Mouse (Mus musculus) neural tube, embryonic 11.5 days (tissue): ENCODE measurements around the gene Timp2. TPM values are rescaled to one million over a fixed set of nuclear protein-coding genes. Genes with fewer than 3 reads are reported as not detected.

Experiments
- ATAC-seq: fragments of 200-750 bp; cut with Nextera tagmentation; 2 replicates; pipeline ENCODE4 v1.8.0; 2017; ENCODE audit warnings: moderate number of reproducible peaks, mild to moderate bottlenecking, moderate TSS enrichment, moderate library complexity; ENCODE audit not compliant: insufficient read depth, low FRiP score, low TSS enrichment
- DNase-seq: peaks from one replicate; pipeline ENCODE4 v3.0.0-alpha.2; 2015; ENCODE audit warnings: low spot score
- H3K27ac ChIP-seq: fragments of 300-500 bp; sonication (generic); 2 replicates; pipeline ENCODE4 v1.5.1; 2014; ENCODE audit warnings: low read depth, mild to moderate bottlenecking, low read length
- H3K27me3 ChIP-seq: fragments of 300-500 bp; sonication (generic); 2 replicates; pipeline ENCODE4 v1.6.1; 2014; ENCODE audit warnings: mild to moderate bottlenecking, low read length, mixed read lengths; ENCODE audit not compliant: control insufficient read depth, insufficient read depth
- H3K36me3 ChIP-seq: fragments of 300-500 bp; sonication (generic); 2 replicates; pipeline ENCODE4 v1.6.1; 2014; ENCODE audit warnings: mild to moderate bottlenecking, low read length, moderate library complexity, mixed read lengths; ENCODE audit not compliant: control insufficient read depth, insufficient read depth
- H3K4me1 ChIP-seq: fragments of 300-500 bp; sonication (generic); 2 replicates; pipeline ENCODE4 v1.6.1; 2014; ENCODE audit warnings: low read length, mixed read lengths; ENCODE audit not compliant: control insufficient read depth, insufficient read depth
- H3K4me2 ChIP-seq: fragments of 300-500 bp; sonication (generic); 2 replicates; pipeline ENCODE4 v1.6.1; 2014; ENCODE audit warnings: low read depth, mild to moderate bottlenecking, moderate library complexity
- H3K4me3 ChIP-seq: fragments of 300-500 bp; sonication (generic); 2 replicates; pipeline ENCODE4 v1.5.1; 2014; ENCODE audit warnings: low read depth, low read length
- H3K9ac ChIP-seq: fragments of 300-500 bp; sonication (generic); 2 replicates; pipeline ENCODE4 v1.6.1; 2014; ENCODE audit warnings: mild to moderate bottlenecking, low read length
- H3K9me3 ChIP-seq: fragments of 300-500 bp; sonication (generic); 2 replicates; pipeline ENCODE4 v1.6.1; 2016; ENCODE audit warnings: low read length; ENCODE audit not compliant: control insufficient read depth
- WGBS: fragments of 180-500 bp; shearing (Covaris S2); extraction: QIAGEN DNeasy Blood & Tissue Kit; methylation state at CpG from one replicate; pipeline ENCODE4 v1.1.7; 2014; 5-methylcytosine and 5-hydroxymethylcytosine counted together
- polyA plus RNA-seq: library from polyadenylated mRNA; unstranded; fragments of >200 nt; fragmentation: Nextera tagmentation; extraction: Ambion mirVana; gene quantifications from 2 replicates; pipeline ENCODE4 v1.2.1, GENCODE M21; 2014

Gene Timp2
- polyA plus RNA-seq, 1 experiment from 2014 or later: 46.4 TPM

GRCm38 (mm10) chr11:118253447-118254158 is 101.9 kb downstream of the Timp2 start:
- 0 out of 2 replicates have a peak, but pooled peaks cover 2% of the 10 kb centered on the region for H3K4me1 ChIP-seq
- DNase-seq: no peak
- no peak overlapping the region for H3K4me2 ChIP-seq
- no peaks in the 10 kb centered on the region for H3K9me3 ChIP-seq
- no peak overlapping the region for H3K27ac ChIP-seq
- 85% methylated on average over 7 of the region's 7 CpGs for WGBS
- H3K27me3 ChIP-seq: no peaks in the 10 kb centered on the region
- no peak for ATAC-seq
- H3K36me3 ChIP-seq: peaks cover 7% of the 10 kb centered on the region; the same call in 1 of the 2 replicates
- H3K4me3 ChIP-seq: no peak overlapping the region
- H3K9ac ChIP-seq: no peak overlapping the region

Other genes starting within 250 kb of the Timp2 start
- gene Dnah17, start 225.1 kb downstream of the Timp2 start, polyA plus RNA-seq: 0.13 and 0.23 TPM in 2 replicates
- 15.6 and 15.8 TPM in 2 replicates for gene Cyth1, start 107.1 kb downstream of the Timp2 start, polyA plus RNA-seq
- gene Usp36, start 65.5 kb downstream of the Timp2 start, polyA plus RNA-seq: 11.5 and 14.5 TPM in 2 replicates
- 0.28 and 0.39 TPM in 2 replicates for gene Cep295nl, start 13.2 kb downstream of the Timp2 start, polyA plus RNA-seq
- gene Lgals3bp, start 46.4 kb upstream of the Timp2 start, polyA plus RNA-seq: 1.7 and 1.9 TPM in 2 replicates
- 27.7 and 29.4 TPM in 2 replicates for gene Cant1, start 63.3 kb upstream of the Timp2 start, polyA plus RNA-seq
- gene C1qtnf1, start 72.5 kb upstream of the Timp2 start, polyA plus RNA-seq: 2.5 TPM in 2 replicates
- 6.9 and 7.0 TPM in 2 replicates for gene Engase, start 121.1 kb upstream of the Timp2 start, polyA plus RNA-seq